Mouse (Mus musculus) thymus, postnatal 0 days (tissue): Measurements from ENCODE around the gene Mast4. TPM values are rescaled to one million over a fixed set of nuclear protein-coding genes. Genes with fewer than 3 reads are reported as not detected.

Experiments
- DNase-seq: peaks from one replicate; pipeline ENCODE4 v3.0.0-alpha.2; 2015; ENCODE audit warnings: low spot score
- polyA plus RNA-seq: library from polyadenylated mRNA; unstranded; fragments of >200 nt; fragmentation: Nextera tagmentation; extraction: Ambion mirVana; gene quantifications from 2 replicates; pipeline ENCODE4 v1.2.1, GENCODE M21; 2015

Mast4 gene
- polyA plus RNA-seq, 1 experiment from 2014 or later, result 25.4 TPM

DNA sequence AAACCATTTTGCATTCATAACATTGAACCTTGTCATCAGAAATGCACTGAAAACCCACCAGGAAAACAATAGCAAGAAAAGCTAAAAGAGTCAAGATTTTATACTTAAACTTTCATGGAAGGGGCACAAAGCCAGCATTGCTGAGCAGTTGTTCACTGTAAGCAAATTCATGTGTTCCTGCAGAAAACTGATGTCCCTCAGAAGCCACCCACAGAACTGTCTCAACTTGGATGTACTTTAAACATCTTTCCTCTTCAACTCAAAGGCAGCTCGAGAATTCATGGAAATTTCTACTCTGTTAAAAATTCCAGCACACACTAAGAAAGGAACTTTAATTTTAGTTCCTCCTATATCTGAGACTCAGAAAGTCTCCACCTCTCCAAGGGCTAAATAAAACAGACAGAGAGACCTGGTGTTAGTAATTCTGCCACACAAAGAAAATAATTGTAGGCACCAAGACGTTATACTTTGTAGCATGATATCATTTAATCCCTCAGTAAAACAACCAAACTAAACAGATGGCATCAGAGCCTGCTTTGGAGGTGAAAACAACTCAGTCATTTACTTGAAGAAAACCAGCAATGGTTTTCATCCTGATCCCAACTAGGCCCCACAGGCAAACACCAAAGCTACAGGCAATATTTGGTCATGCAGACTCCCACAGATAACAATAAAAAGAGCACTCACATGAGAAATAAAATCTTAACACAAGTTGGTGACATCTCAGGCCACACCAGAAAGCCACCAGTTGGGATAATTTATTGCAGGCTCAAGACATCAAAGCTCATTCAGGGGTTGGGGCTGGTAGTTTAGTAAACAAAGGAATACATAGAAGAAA lies 134.3 kb downstream of the Mast4 start:
- no peak for DNase-seq

GRCm38 (mm10) chr13:103198210-103198940 lies 135.9 kb downstream of the Mast4 start:
- DNase-seq, result no peak

GRCm38 (mm10) chr13:103196307-103196706 lies 138.0 kb downstream of the Mast4 start:
- DNase-seq, result no peak

GRCm38 (mm10) chr13:103195847-103196246 lies 138.4 kb downstream of the Mast4 start:
- DNase-seq, result no peak

DNA sequence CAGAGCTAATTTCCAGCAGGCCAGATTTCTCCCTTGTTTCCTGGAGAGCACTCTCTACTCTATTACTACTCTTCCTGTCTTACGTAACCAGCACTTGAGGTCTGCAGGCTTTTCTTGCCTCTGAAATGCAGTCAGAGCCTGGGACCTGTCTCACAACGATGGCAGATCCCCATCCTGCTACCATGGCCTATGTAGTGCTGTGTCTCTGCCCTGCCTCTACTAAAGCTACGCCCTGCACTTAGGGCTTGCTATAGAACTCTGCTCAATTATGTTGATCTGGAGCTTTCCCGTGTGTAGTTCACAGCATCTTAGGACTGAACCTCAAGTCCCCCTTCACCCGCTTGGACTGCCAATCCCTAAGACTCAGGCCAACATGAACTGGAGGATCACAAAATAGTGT lies 150.7 kb downstream of the Mast4 start:
- DNase-seq, result no peak

DNA sequence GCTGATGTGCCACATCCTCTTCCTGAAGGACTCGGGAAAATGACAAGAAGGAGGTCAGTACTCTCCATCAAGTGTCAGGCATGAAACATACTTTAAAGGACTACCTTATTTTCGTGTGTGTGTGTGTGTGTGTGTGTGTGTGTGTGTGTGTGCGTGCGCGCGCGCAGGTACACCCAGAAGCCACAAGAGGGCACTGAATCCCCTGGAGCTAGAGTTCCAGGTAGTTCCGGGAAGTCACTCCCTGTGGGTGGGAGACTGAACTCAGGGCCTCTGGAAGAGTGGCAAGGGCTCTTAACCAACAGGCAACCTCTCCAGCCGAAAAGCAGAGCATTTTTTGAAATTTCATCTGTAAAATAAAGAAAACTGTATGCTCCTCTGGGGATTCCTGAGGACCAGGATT lies 152.5 kb downstream of the Mast4 start:
- DNase-seq, result no peak

DNA sequence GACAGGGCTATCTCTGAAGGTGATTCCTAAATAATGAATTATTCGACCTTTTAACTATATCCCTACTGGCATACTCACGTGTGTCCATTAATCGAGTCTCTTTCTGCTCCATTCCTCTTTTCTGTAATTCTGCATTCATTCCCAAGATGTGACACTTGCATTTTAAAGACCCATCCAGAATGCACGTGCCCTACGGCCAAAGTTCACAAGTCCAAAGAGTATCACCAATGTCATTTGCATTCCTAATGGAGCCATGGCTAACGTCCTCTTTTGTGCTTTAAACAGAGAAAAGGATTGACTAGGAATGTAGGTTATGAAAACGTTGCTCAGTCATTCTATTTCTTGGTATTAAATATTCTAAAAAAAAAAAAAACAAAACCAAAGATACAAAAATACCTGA lies 157.4 kb downstream of the Mast4 start:
- no peak for DNase-seq

GRCm38 (mm10) chr13:103174431-103174830 lies 159.9 kb downstream of the Mast4 start:
- DNase-seq, result no peak

- peak; percentile 22 for DNase-seq
Observed at GRCm38 (mm10) chr13:103173545-103174182, 160.6 kb downstream of the Mast4 start.

DNA sequence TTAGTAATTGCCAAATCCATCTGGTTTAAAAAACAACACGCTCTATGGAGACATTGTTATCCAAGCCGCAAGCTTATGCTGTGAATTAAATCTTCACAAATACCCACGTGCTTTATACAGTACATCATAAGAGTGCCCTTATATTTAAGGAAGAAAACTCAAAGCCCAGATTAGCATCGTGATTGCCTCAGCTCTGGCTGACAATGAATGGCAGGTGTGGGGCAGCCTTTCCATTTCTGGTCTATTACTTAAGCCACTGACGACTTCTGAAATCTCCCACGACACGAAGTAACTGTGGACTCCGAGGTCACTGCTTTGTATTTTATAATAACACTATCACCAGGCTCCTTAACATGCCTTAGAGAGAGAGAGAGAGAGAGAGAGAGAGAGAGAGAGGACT lies 182.4 kb downstream of the Mast4 start:
- DNase-seq, result no peak

DNA sequence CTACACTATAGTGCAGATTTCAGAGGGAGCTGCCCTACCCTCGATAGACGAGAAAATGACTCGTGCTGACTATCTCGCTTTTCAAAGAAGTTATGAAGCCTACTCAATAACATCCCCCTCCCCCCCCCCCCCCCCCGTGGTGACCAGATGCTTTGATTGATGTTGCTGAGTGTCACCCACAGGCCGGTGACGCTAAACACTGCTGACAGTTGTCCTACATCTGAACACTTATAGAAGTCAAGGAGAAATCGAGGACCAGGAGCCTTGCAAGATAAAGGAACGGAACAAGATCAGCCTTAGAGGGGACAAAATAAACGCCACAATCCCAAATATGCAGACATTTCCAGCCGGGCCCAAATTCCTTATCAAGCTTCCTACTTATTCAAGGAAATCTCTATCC lies 183.1 kb downstream of the Mast4 start:
- DNase-seq, result no peak

- no peak for DNase-seq
Observed at GRCm38 (mm10) chr13:103150671-103151070, 183.6 kb downstream of the Mast4 start.

DNA sequence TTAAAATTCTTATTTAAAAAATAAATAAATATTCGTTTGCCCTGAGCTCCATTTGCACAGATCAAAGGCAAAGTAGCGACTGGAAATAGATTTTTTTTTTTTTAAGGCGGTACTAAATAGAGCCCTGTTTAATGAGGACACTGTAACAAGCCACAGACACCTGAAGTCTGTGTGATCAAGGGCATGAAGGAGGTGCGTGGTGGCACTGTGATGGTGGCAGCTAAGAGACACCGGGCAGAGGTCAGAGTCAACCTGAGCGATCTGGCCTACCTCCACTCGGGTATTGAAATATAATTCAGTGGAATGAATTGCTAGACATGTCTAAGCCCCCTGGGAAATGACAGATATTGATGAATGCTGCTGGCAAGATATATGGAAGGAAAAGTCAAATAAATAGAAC lies 184.9 kb downstream of the Mast4 start:
- no peak for DNase-seq

DNA sequence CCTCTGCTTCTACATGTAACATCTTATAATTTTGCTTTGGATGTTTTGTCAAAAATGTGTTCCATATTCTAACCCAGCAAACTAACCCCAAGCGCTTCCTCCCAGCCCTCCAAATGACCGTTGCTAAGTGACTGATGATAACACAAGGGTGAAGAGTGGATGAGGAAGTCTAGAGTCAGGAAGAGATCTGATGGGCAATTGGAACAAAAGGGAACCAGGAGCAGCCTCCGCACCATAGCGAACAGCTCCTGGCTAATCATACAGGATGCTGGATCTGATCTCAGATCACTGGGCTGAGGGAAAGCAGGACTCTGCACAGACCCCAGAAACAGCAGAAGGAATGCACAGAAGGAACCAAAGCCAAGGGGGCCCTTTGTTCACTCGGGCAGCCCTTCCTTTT lies 190.0 kb downstream of the Mast4 start:
- no peak for DNase-seq

GRCm38 (mm10) chr13:103141304-103141703 lies 193.0 kb downstream of the Mast4 start:
- DNase-seq, result no peak

DNA sequence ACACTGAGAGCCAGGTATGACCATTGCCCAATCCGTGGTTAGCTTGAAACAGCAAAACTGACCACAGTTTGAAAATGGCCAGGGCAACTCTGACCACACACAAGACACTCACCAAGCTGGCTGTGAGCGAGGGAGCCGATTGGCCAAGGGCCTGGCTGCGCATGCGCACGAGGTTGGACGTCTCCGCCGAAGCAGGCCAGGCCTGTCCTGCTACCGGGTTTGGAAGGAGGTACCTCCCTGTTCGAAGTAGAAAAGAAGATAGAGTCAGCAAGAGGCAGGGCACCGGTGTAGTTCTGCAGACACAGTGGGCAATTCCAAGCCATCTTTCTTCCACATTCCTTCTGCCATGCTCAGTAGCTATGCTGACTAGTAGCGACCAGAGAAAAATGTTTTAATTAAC lies 194.2 kb downstream of the Mast4 start:
- no peak for DNase-seq

- no peak for DNase-seq
Observed at GRCm38 (mm10) chr13:103138298-103138697, 196.0 kb downstream of the Mast4 start.

DNA sequence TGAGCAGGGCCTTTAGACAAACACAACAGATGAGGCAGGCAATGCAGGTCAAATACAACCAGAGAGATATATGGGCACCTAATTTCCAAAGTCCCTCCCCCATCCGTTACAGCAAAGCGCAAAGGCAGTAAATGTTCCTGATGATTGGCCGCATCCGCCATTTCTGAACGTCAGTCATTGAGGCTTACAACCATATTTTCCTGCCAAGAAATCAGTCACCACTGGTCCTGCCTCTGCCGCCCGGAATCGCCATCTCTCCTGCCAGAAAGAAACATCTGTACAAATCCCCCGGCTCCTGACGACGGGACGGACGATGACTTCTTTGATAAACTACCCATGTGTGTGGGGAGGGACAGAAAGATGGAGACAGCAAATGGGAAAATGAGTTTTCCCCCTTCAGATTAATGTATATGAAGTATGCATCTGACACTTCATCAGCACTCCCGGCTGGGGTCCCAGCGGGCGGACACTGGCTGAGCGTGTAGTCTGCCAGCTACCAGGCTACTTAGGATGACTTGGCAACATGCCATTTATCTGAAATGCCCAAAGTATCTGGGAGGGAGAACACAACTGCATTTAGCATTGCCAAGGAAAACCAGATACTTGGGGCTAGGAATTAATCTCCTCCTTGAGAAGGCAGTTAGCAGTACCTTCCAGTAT lies 198.9 kb downstream of the Mast4 start:
- no peak for DNase-seq

GRCm38 (mm10) chr13:103131781-103132180 lies 202.5 kb downstream of the Mast4 start:
- no peak for DNase-seq

DNA sequence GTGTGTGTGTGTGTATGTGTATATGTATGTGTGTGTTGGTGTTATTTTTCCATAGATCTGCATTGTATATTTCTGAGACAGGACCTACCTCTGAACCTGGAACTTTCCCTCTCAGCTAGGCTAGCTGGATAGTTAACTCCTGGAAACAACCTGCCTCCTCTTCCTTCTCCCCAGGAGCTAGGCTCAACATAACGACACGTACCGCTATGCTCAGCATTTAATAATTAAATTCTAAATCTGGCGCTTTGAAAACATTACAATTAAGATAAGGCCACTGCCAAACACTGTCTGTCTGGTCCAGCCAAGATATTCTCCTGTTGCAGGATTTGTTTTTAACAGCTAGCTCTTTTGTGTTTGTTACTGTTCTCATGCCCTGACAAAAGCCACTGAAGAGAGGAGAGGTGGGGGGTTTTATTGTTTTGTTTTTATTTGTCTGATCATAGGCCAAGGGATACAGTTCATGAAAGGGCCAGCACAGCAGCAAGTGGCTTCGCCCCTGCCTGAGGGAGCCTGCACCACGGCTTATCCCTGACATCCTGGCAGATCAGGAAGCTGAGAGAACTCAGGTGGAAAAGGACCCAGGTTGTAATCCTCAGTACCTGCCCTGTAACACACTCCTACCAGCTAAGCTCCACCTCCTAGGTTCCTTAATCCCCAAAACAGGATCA lies 205.0 kb downstream of the Mast4 start:
- DNase-seq, result no peak

DNA sequence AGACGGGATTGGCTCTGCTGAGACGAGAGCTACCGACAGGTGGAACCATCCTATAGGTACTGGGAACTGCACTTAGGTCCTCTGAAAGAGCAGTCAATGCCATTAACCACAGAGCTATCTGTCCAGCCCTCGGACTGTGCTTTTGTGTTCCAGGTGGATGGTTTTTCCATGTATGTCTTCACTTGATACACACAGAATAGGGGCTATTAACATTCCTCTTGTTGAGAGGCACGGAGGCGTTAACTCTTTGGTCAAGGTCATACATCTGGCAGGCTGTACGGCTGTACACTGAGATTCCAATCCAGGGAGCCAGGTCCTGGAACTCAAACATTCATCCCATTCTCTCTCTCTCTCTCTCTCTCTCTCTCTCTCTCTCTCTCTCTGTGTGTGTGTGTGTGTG lies 205.6 kb downstream of the Mast4 start:
- DNase-seq, result no peak
